Mouse (Mus musculus) heart, embryonic 13.5 days (tissue): ENCODE measurements around the gene Ivd. TPM values are rescaled to one million over a fixed set of nuclear protein-coding genes. Genes with fewer than 3 reads are reported as not detected.

Source experiments
- ATAC-seq: fragments of 200-750 bp; cut with Nextera tagmentation; 2 replicates; pipeline ENCODE4 v1.8.0; 2017; ENCODE audit warnings: moderate TSS enrichment; ENCODE audit not compliant: insufficient number of reproducible peaks, low FRiP score, low TSS enrichment; ENCODE audit errors: extremely low read depth
- H3K27ac ChIP-seq: fragments of 300-500 bp; sonication (generic); replicated peaks from 2 replicates; pipeline ENCODE4 v1.5.1; 2015; ENCODE audit warnings: moderate library complexity, mild to moderate bottlenecking, inconsistent platforms
- H3K27me3 ChIP-seq: fragments of 300-500 bp; sonication (generic); replicated peaks from 2 replicates; pipeline ENCODE4 v1.6.1; 2015; ENCODE audit warnings: mild to moderate bottlenecking, inconsistent platforms
- H3K36me3 ChIP-seq: fragments of 300-500 bp; sonication (generic); 2 replicates; pipeline ENCODE4 v1.6.1; 2015; ENCODE audit warnings: mild to moderate bottlenecking, inconsistent platforms
- H3K4me1 ChIP-seq: fragments of 300-500 bp; sonication (generic); 2 replicates; pipeline ENCODE4 v1.6.1; 2015; ENCODE audit warnings: inconsistent platforms
- H3K4me2 ChIP-seq: fragments of 300-500 bp; sonication (generic); 2 replicates; pipeline ENCODE4 v1.6.1; 2015; ENCODE audit warnings: inconsistent platforms, mild to moderate bottlenecking, moderate library complexity
- H3K4me3 ChIP-seq: fragments of 300-500 bp; sonication (generic); 2 replicates; pipeline ENCODE4 v1.5.1; 2015; ENCODE audit warnings: moderate library complexity, mild to moderate bottlenecking, inconsistent platforms
- H3K9ac ChIP-seq: fragments of 300-500 bp; sonication (generic); 2 replicates; pipeline ENCODE4 v1.6.1; 2015; ENCODE audit warnings: inconsistent platforms, mild to moderate bottlenecking, moderate library complexity
- H3K9me3 ChIP-seq: fragments of 300-500 bp; sonication (generic); 2 replicates; pipeline ENCODE4 v1.6.1; 2016; ENCODE audit warnings: inconsistent platforms
- WGBS: fragments of 180-500 bp; shearing (Covaris S2); methylation state at CpG from one replicate; pipeline ENCODE4 v1.1.7; 2015; ENCODE audit warnings: mixed read lengths; 5-methylcytosine and 5-hydroxymethylcytosine counted together
- polyA plus RNA-seq: library from polyadenylated mRNA; unstranded; fragments of >200 nt; fragmentation: Nextera tagmentation; extraction: Ambion mirVana; gene quantifications from 2 replicates; pipeline ENCODE4 v1.2.1, GENCODE M21; 2015

Ivd gene
- polyA plus RNA-seq, 1 experiment from 2014 or later, result 69.9 TPM

- ATAC-seq, result no peak
- Histone ChIP-seq H3K4me1 (peaks cover 19% of the 10 kb centered on the region), H3K9ac (no peak overlapping the region), H3K27ac (no peak overlapping the region), H3K9me3 (no peaks in the 10 kb centered on the region), H3K4me3 (no peak overlapping the region), H3K36me3 (no peaks in the 10 kb centered on the region), H3K27me3 (peaks cover 6% of the 10 kb centered on the region; the same call in 1 of the 2 replicates), H3K4me2 (no peak overlapping the region)
- 62% methylated on average over 3 of the region's 3 CpGs for WGBS
Observed at GRCm38 (mm10) chr2:118844427-118844826, 17.3 kb upstream of the Ivd start.

DNA sequence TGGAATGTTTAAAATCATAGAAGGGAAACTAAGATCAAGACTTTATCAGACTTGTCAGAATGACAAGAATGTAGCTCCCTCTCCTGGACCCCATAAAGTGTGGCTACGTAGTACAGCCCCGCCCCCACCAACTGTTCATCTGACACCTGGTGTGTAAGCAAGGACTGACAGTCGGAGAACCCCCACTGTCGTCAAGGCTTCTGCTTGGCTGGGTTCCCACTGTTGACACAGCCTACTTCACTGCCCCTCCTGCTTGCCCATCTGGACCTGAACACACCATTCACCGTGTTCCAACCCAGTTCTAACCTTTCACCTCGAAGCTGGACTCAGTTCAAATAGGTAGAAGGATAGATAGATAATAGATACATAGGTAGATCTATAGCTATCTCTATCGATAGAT, 15.5 kb upstream of the Ivd start:
- no peak for ATAC-seq
- WGBS, result 40% methylated on average over 7 of the region's 7 CpGs

GRCm38 (mm10) chr2:118851756-118852155, 10.0 kb upstream of the Ivd start:
- Histone ChIP-seq H3K4me3 (no peak overlapping the region), H3K27ac (no peak overlapping the region), H3K9ac (no peak overlapping the region), H3K27me3 (peaks cover 6% of the 10 kb centered on the region; the same call in 1 of the 2 replicates), H3K9me3 (no peaks in the 10 kb centered on the region), H3K36me3 (no peaks in the 10 kb centered on the region), H3K4me1 (no peaks in the 10 kb centered on the region), H3K4me2 (no peak overlapping the region)
- 22% methylated on average over 3 of the region's 3 CpGs for WGBS
- ATAC-seq, result no peak

More for the DNA sequence above, 15.5 kb upstream of the Ivd start:
- Histone ChIP-seq H3K9me3 (no peaks in the 10 kb centered on the region), H3K27ac (no peak overlapping the region), H3K4me1 (peaks cover 8% of the 10 kb centered on the region), H3K4me3 (no peak overlapping the region), H3K4me2 (no peak overlapping the region), H3K9ac (no peak overlapping the region), H3K27me3 (peaks cover 6% of the 10 kb centered on the region; the same call in 1 of the 2 replicates), H3K36me3 (no peaks in the 10 kb centered on the region)

- WGBS, result 48% methylated on average over 3 of the region's 3 CpGs
- no peaks in the 10 kb centered on the region for H3K9me3 ChIP-seq
- peaks cover 24% of the 10 kb centered on the region for H3K4me1 ChIP-seq
- H3K27me3 ChIP-seq, result no peaks in the 10 kb centered on the region
- no peak for ATAC-seq
- peak overlapping the region; percentile 71 for H3K4me2 ChIP-seq
- peak overlapping the region; percentile 61 for H3K27ac ChIP-seq
- H3K4me3 ChIP-seq, result peak overlapping the region; percentile 72
- H3K9ac ChIP-seq, result peak overlapping the region; percentile 86
- 0 out of 2 replicates have a peak, but pooled peaks cover 15% of the 10 kb centered on the region for H3K36me3 ChIP-seq
Observed at GRCm38 (mm10) chr2:118862340-118862675, 554 bp downstream of the Ivd start.

GRCm38 (mm10) chr2:118870601-118871000, 8.8 kb downstream of the Ivd start:
- peaks cover 57% of the 10 kb centered on the region for H3K36me3 ChIP-seq
- H3K9ac ChIP-seq, result no peak overlapping the region
- no peak overlapping the region for H3K4me3 ChIP-seq
- H3K27ac ChIP-seq, result no peak overlapping the region
- 83% methylated on average over 3 of the region's 3 CpGs for WGBS
- H3K4me2 ChIP-seq, result no peak overlapping the region
- no peaks in the 10 kb centered on the region for H3K9me3 ChIP-seq
- no peak for ATAC-seq
- H3K4me1 ChIP-seq, result peaks cover 14% of the 10 kb centered on the region
- H3K27me3 ChIP-seq, result no peaks in the 10 kb centered on the region

GRCm38 (mm10) chr2:118871032-118871431, 9.3 kb downstream of the Ivd start:
- H3K27ac ChIP-seq, result no peak overlapping the region
- no peak overlapping the region for H3K4me3 ChIP-seq
- H3K36me3 ChIP-seq, result peaks cover 56% of the 10 kb centered on the region
- H3K9me3 ChIP-seq, result no peaks in the 10 kb centered on the region
- H3K4me1 ChIP-seq, result peaks cover 14% of the 10 kb centered on the region
- no peak overlapping the region for H3K9ac ChIP-seq
- ATAC-seq, result no peak
- WGBS, result 65% methylated on average over 1 of the region's 1 CpGs
- H3K4me2 ChIP-seq, result no peak overlapping the region
- no peaks in the 10 kb centered on the region for H3K27me3 ChIP-seq

DNA sequence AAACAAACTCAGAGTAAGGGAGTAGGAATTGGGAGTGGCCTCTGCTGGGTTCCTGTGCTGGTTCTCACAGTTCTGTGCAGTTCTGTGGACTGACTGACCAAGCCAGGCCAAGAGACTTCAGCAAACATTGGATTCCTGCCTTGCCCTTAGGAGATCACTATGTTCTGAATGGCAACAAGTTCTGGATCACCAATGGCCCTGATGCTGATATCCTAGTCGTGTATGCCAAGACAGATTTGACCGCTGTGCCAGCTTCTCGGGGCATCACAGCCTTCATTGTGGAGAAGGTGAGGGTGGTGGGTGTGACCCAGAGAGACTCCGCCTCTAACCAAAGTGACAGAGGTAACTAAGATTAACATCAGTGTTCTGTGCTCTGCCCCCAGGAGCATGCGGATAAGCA, 11.3 kb downstream of the Ivd start:
- H3K27me3 ChIP-seq, result no peaks in the 10 kb centered on the region
- no peaks in the 10 kb centered on the region for H3K9me3 ChIP-seq
- no peak for ATAC-seq
- H3K9ac ChIP-seq, result no peak overlapping the region
- WGBS, result 84% methylated on average over 5 of the region's 5 CpGs
- no peak overlapping the region for H3K27ac ChIP-seq
- H3K4me1 ChIP-seq, result peaks cover 14% of the 10 kb centered on the region
- peaks cover 70% of the 10 kb centered on the region for H3K36me3 ChIP-seq
- no peak overlapping the region for H3K4me2 ChIP-seq
- H3K4me3 ChIP-seq, result no peak overlapping the region

- Histone ChIP-seq H3K27me3 (no peaks in the 10 kb centered on the region), H3K4me3 (no peak overlapping the region), H3K4me1 (peaks cover 14% of the 10 kb centered on the region), H3K9ac (no peak overlapping the region), H3K4me2 (no peak overlapping the region), H3K36me3 (peaks cover 77% of the 10 kb centered on the region), H3K27ac (no peak overlapping the region), H3K9me3 (no peaks in the 10 kb centered on the region)
- ATAC-seq, result no peak
- 80% methylated on average over 6 of the region's 6 CpGs for WGBS
Observed at GRCm38 (mm10) chr2:118873890-118874430, 12.2 kb downstream of the Ivd start.

DNA sequence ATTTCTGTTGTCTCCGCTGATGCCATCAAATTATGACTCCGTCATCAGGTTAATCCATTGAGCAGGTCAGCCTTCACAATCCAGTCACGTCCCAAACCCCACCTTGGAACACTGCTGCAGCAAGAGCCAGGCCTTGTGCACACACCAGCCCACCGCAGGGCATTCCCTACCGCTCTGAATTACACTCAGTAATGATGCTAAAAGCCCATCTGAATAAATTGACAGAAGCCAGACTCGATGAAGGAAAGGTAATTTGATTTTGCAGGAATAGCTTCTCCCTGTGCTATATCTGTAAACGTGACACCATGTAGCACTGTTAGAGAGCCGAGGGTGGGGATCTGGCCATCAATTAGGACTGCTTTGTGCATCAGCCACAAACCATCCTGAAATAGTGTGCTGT, 13.6 kb downstream of the Ivd start:
- H3K4me2 ChIP-seq, result no peak overlapping the region
- WGBS, result 87% methylated on average over 8 of the region's 8 CpGs
- no peaks in the 10 kb centered on the region for H3K27me3 ChIP-seq
- no peak for ATAC-seq
- H3K27ac ChIP-seq, result no peak overlapping the region
- H3K9ac ChIP-seq, result no peak overlapping the region
- peaks cover 14% of the 10 kb centered on the region for H3K4me1 ChIP-seq
- H3K4me3 ChIP-seq, result no peak overlapping the region
- H3K36me3 ChIP-seq, result peaks cover 66% of the 10 kb centered on the region
- no peaks in the 10 kb centered on the region for H3K9me3 ChIP-seq

- peaks cover 16% of the 10 kb centered on the region for H3K4me1 ChIP-seq
- H3K4me3 ChIP-seq, result no peak overlapping the region
- no peak overlapping the region for H3K27ac ChIP-seq
- no peaks in the 10 kb centered on the region for H3K27me3 ChIP-seq
- H3K36me3 ChIP-seq, result peaks cover 66% of the 10 kb centered on the region
- H3K9me3 ChIP-seq, result no peaks in the 10 kb centered on the region
- no peak for ATAC-seq
- no peak overlapping the region for H3K9ac ChIP-seq
- no peak overlapping the region for H3K4me2 ChIP-seq
- 88% methylated on average over 9 of the region's 9 CpGs for WGBS
Observed at GRCm38 (mm10) chr2:118876453-118876852, 14.7 kb downstream of the Ivd start.

DNA sequence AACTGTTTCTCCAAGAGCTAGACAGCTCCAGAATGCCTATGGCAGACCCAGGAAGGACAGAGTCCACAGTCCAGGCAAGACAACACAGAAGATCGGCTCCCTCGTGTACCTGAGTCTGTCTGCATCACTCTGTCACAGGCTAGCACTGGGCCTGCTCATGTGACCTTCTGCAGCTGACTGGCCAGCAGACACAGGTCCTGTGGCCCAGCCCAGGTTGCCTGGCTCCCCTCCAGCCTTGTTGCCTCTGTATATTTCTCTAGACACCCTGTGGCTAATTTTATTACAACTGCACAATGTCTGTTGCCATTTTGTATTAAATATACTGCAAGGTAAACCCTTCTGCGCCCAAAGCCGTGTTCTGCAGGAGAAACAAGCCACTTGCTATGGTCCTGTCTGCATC, 19.3 kb downstream of the Ivd start:
- Histone ChIP-seq H3K4me2 (no peak overlapping the region), H3K9me3 (no peaks in the 10 kb centered on the region), H3K27ac (no peak overlapping the region), H3K36me3 (peaks cover 37% of the 10 kb centered on the region), H3K4me3 (no peak overlapping the region), H3K4me1 (peaks cover 22% of the 10 kb centered on the region), H3K27me3 (peaks cover 23% of the 10 kb centered on the region), H3K9ac (no peak overlapping the region)
- no peak for ATAC-seq
- 67% methylated on average over 4 of the region's 4 CpGs for WGBS

DNA sequence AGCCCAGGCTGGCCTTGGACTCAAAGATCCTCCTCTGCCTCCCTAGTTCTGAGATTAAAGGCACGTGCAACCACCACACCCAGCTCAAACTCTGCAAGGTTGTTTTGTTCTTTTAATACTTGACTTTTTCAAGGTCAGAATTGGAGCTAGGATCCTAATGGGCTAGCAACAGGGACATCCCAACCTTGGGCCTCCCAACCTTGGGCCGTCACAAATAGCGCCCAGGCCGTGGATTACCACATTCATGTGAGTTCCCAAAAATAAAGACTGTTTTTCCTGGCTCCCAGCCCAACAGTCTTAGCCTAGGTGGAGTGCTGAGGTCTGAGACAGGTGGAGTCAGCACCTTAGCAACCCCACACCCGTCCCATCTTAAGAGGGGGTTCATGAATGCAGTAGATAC, 20.2 kb downstream of the Ivd start:
- 64% methylated on average over 5 of the region's 5 CpGs for WGBS

More for the DNA sequence above, 20.2 kb downstream of the Ivd start:
- Histone ChIP-seq H3K36me3 (peaks cover 28% of the 10 kb centered on the region), H3K4me3 (no peak overlapping the region), H3K9me3 (no peaks in the 10 kb centered on the region), H3K27me3 (peaks cover 33% of the 10 kb centered on the region), H3K4me1 (peaks cover 22% of the 10 kb centered on the region), H3K27ac (no peak overlapping the region), H3K9ac (no peak overlapping the region), H3K4me2 (no peak overlapping the region)
- ATAC-seq, result no peak
